Mouse (Mus musculus) layer of hippocampus, adult 11-12 months (tissue): ENCODE results near the gene Olfr391-ps.

Experiments
- DNase-seq: peaks from one replicate; pipeline ENCODE4 v3.0.0; 2022; ENCODE audit warnings: low spot score

Olfr391-ps gene

DNA sequence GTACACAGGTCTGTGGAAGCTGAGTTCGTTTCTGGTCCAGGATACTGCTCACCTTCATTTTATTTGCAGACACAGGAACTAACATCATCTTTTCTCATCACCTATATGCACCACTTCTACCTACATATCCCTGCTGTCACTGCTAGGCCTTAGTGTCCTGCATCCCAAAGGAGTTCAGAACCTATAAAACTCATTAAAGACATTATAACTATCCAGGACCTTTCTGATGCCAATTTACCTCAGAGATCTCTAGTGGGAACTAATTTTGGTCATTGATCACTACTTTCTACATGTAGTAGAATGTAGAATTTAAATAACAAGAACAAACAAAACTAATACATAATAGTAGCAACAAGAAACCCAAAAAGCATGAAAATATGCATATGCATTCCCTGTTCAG is at the start of gene Olfr391-ps:
Gene Olfr391-ps (minus strand): TSS at position 101 of the 400 bp plus-strand sequence.
- no peak for DNase-seq

DNA sequence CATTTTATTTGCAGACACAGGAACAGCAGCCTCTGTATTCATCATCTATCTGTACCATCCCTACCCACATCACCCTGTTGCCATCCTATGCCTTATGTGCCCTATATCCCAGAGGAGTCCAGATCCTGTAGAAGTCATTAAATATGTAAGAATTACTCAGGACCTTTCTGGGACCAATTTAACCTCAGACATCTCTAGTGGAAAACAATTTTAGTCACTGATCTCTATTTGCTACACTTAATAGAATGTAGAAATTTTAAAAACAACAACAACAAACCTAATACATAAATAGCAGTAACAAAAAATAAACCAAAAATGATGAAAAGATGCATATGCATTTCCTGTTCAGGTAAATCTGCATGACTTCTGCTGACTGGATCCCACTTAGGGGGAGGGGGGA is 48.5 kb upstream of the Olfr391-ps start, which contains the start of gene Olfr393:
Gene Olfr393 (minus strand): TSS at position 101 of the 400 bp plus-strand sequence.
- DNase-seq = no peak

DNA sequence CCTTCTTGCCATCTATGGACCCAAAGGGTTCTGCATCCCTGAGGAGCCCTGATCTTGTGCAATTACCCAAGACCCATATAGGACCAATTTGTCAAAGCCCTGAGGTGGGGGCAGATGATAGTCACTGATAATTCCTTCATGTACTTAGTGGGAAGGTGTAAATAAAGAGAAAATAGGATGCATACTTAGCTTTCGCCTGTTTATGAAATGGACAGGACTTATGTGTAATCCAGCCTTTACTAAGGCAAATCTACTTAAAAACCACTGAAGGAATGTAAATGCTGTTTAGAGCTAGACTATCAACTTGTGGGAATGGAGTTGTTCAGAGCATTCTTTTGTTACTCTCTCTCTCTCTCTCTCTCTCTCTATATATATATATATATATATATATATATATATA is 14.1 kb upstream of the Olfr391-ps start, which contains the start of gene Olfr392:
Gene Olfr392 (minus strand): TSS at position 101 of the 400 bp plus-strand sequence.
- no peak for DNase-seq

DNA sequence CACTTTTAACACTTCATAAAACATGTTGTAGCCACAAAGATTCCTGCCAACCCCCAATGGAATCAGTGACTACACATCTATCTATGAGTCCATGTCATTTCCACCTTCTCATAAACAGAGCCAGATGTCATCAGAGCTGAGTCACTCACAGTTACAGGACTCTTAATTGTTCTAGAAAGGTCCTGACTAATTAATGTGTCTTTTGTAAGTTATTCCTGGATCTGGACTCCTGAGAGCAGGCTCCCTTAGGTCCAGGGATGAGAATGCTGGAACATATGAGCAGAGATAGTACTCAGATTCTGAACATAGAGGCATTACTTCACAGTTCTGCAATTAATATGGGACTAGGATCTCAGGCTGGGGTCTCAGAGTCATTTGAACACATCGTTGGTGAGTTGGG is 20.2 kb downstream of the Olfr391-ps start, which contains the start of gene Olfr390:
Gene Olfr390 (plus strand): TSS at position 301 of the 400 bp plus-strand sequence.
- no peak for DNase-seq

DNA sequence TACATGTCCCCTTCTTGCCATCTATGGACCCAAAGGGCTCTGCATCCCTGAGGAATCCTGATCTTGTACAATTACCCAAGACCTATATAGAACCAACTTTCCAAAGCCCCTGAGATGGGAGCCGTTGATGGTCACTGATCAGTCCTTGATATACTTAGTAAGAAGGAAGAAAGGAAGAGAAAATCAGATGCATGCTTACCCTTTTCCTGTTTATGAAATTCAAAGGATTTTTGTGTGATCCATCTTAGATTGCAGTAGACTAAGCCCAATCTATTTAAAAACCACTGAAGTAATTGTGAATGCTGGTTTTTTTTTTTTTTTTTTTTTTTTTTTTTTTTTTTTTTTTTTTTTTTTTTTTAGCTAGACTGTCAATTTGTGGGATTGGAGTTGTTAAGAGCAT is 22.2 kb downstream of the Olfr391-ps start, which contains the start of gene Olfr389:
Gene Olfr389 (minus strand): TSS at position 101 of the 400 bp plus-strand sequence.
- DNase-seq = no peak

DNA sequence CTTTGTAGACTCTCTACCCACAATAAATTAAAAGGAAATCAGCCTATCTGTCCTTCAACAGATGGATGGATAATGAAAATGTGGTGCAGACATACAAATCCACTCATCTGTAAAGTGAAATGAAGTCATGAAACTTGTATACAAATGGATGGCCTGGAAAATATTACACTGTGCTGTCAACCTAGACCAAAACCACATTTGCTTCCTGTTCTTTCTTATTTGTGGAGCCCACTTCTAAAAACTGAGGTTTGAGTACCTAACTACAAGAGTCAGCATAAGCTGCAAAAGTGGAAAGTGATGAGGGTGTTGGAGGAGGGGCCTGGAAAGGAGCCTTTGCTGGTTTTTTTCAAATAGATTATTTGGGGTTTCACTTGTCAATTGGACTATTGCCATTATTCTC is 43.7 kb downstream of the Olfr391-ps start:
- no peak for DNase-seq
